Mouse (Mus musculus): Measurements from ENCODE around the gene Pard6a. TPM values are rescaled to one million over a fixed set of nuclear protein-coding genes. Genes with fewer than 3 reads are reported as not detected.
A peak's percentile ranks its signal among the peaks of the same experiment; 100 is the strongest.

The Pard6a gene
- polyA plus RNA-seq, 1 experiment from 2014 or later = 18.2 TPM

GRCm38 (mm10) chr8:105697196-105697780 is 3.7 kb upstream of the Pard6a start:
- Histone ChIP-seq H3K4me1 (replicated peaks; ENCODE audit: control insufficient read depth, insufficient read depth, low read length) (peaks cover 33% of the 10 kb centered on the region), H3K4me3 (ENCODE audit: low read depth, low read length) (no peak overlapping the region), H3K27ac (ENCODE audit: low read depth, low read length) (no peak overlapping the region), H3K4me2 (no peak overlapping the region), H3K9ac (ENCODE audit: low read depth, low read length) (no peak overlapping the region), H3K36me3 (ENCODE audit: control insufficient read depth, insufficient read depth, low read length) (peaks cover 16% of the 10 kb centered on the region), H3K27me3 (replicated peaks; ENCODE audit: control insufficient read depth, insufficient read depth, low read length) (peaks cover 4% of the 10 kb centered on the region; the same call in 1 of the 2 replicates), H3K9me3 (ENCODE audit: control insufficient read depth, low read length) (no peaks in the 10 kb centered on the region)
- ATAC-seq (replicated peaks; ENCODE audit: low FRiP score) = no peak
- no peak for DNase-seq (ENCODE audit: low spot score)
- 89% methylated on average over 17 of the region's 17 CpGs for WGBS

- no peak overlapping the region for H3K4me2 ChIP-seq
- peaks cover 24% of the 10 kb centered on the region for H3K36me3 ChIP-seq (ENCODE audit: control insufficient read depth, insufficient read depth, low read length)
- ATAC-seq (replicated peaks; ENCODE audit: low FRiP score) (no peak), DNase-seq (ENCODE audit: low spot score) (no peak)
- no peak overlapping the region for H3K4me3 ChIP-seq (ENCODE audit: low read depth, low read length)
- 89% methylated on average over 5 of the region's 5 CpGs for WGBS
- no peaks in the 10 kb centered on the region for H3K9me3 ChIP-seq (ENCODE audit: control insufficient read depth, low read length)
- no peak overlapping the region for H3K9ac ChIP-seq (ENCODE audit: low read depth, low read length)
- peaks cover 29% of the 10 kb centered on the region for H3K4me1 ChIP-seq (replicated peaks; ENCODE audit: control insufficient read depth, insufficient read depth, low read length)
- H3K27ac ChIP-seq (ENCODE audit: low read depth, low read length) = no peak overlapping the region
- H3K27me3 ChIP-seq (replicated peaks; ENCODE audit: control insufficient read depth, insufficient read depth, low read length) = peaks cover 4% of the 10 kb centered on the region; the same call in 1 of the 2 replicates
Observed at GRCm38 (mm10) chr8:105698734-105699133, 2.2 kb upstream of the Pard6a start.

GRCm38 (mm10) chr8:105699488-105700215 is 1.3 kb upstream of the Pard6a start:
- Histone ChIP-seq H3K9me3 (ENCODE audit: control insufficient read depth, low read length) (no peaks in the 10 kb centered on the region), H3K9ac (ENCODE audit: low read depth, low read length) (peak overlapping the region; percentile 69; the same call in 1 of the 2 replicates), H3K36me3 (ENCODE audit: control insufficient read depth, insufficient read depth, low read length) (peaks cover 24% of the 10 kb centered on the region), H3K4me1 (replicated peaks; ENCODE audit: control insufficient read depth, insufficient read depth, low read length) (peaks cover 22% of the 10 kb centered on the region), H3K27ac (ENCODE audit: low read depth, low read length) (no peak overlapping the region), H3K4me3 (ENCODE audit: low read depth, low read length) (peak overlapping the region; percentile 77), H3K27me3 (replicated peaks; ENCODE audit: control insufficient read depth, insufficient read depth, low read length) (no peaks in the 10 kb centered on the region; the same call in 1 of the 2 replicates), H3K4me2 (peak overlapping the region; percentile 98)
- no peak for DNase-seq (ENCODE audit: low spot score)
- ATAC-seq (replicated peaks; ENCODE audit: low FRiP score) = no peak
- WGBS = 92% methylated on average over 11 of the region's 11 CpGs

- no peaks in the 10 kb centered on the region for H3K9me3 ChIP-seq (ENCODE audit: control insufficient read depth, low read length)
- H3K36me3 ChIP-seq (ENCODE audit: control insufficient read depth, insufficient read depth, low read length) = peaks cover 24% of the 10 kb centered on the region
- H3K27ac ChIP-seq (ENCODE audit: low read depth, low read length) = peak overlapping the region; percentile 93
- peak overlapping the region; percentile 77 for H3K4me3 ChIP-seq (ENCODE audit: low read depth, low read length)
- under 1% methylated on average over 21 of the region's 21 CpGs for WGBS
- H3K4me1 ChIP-seq (replicated peaks; ENCODE audit: control insufficient read depth, insufficient read depth, low read length) = peaks cover 20% of the 10 kb centered on the region
- no peaks in the 10 kb centered on the region for H3K27me3 ChIP-seq (replicated peaks; ENCODE audit: control insufficient read depth, insufficient read depth, low read length)
- peak overlapping the region; percentile 98 for H3K4me2 ChIP-seq
- ATAC-seq (replicated peaks; ENCODE audit: low FRiP score) (peak; percentile 53), DNase-seq (ENCODE audit: low spot score) (no peak)
- H3K9ac ChIP-seq (ENCODE audit: low read depth, low read length) = peak overlapping the region; percentile 69
Observed at GRCm38 (mm10) chr8:105700566-105700965, 382 bp upstream of the Pard6a start.

- 56% methylated on average over 18 of the region's 18 CpGs for WGBS
- peak overlapping the region; percentile 77 for H3K4me3 ChIP-seq (ENCODE audit: low read depth, low read length)
- peaks cover 22% of the 10 kb centered on the region for H3K4me1 ChIP-seq (replicated peaks; ENCODE audit: control insufficient read depth, insufficient read depth, low read length)
- H3K4me2 ChIP-seq = peak overlapping the region; percentile 98
- H3K36me3 ChIP-seq (ENCODE audit: control insufficient read depth, insufficient read depth, low read length) = peaks cover 21% of the 10 kb centered on the region
- H3K9me3 ChIP-seq (ENCODE audit: control insufficient read depth, low read length) = no peaks in the 10 kb centered on the region
- H3K9ac ChIP-seq (ENCODE audit: low read depth, low read length) = peak overlapping the region; percentile 60
- peak overlapping the region; percentile 13; the same call in 1 of the 2 replicates for H3K27ac ChIP-seq (ENCODE audit: low read depth, low read length)
- no peak for DNase-seq (ENCODE audit: low spot score)
- ATAC-seq (replicated peaks; ENCODE audit: low FRiP score) = no peak
- no peaks in the 10 kb centered on the region for H3K27me3 ChIP-seq (replicated peaks; ENCODE audit: control insufficient read depth, insufficient read depth, low read length)
Observed at GRCm38 (mm10) chr8:105702001-105702401, 1.1 kb downstream of the Pard6a start.

- peaks cover 17% of the 10 kb centered on the region for H3K36me3 ChIP-seq (ENCODE audit: control insufficient read depth, insufficient read depth, low read length)
- ATAC-seq (replicated peaks; ENCODE audit: low FRiP score) = no peak
- no peaks in the 10 kb centered on the region for H3K9me3 ChIP-seq (ENCODE audit: control insufficient read depth, low read length)
- no peak overlapping the region for H3K4me3 ChIP-seq (ENCODE audit: low read depth, low read length)
- DNase-seq (ENCODE audit: low spot score) = no peak
- H3K27ac ChIP-seq (ENCODE audit: low read depth, low read length) = no peak overlapping the region
- H3K9ac ChIP-seq (ENCODE audit: low read depth, low read length) = no peak overlapping the region
- H3K4me1 ChIP-seq (replicated peaks; ENCODE audit: control insufficient read depth, insufficient read depth, low read length) = peaks cover 24% of the 10 kb centered on the region
- WGBS = 90% methylated on average over 24 of the region's 24 CpGs
- no peak overlapping the region; the same call in 1 of the 2 replicates for H3K4me2 ChIP-seq
- no peaks in the 10 kb centered on the region for H3K27me3 ChIP-seq (replicated peaks; ENCODE audit: control insufficient read depth, insufficient read depth, low read length)
Observed at GRCm38 (mm10) chr8:105702731-105703415, 1.9 kb downstream of the Pard6a start.

- H3K4me2 ChIP-seq = no peak overlapping the region
- no peak overlapping the region for H3K27ac ChIP-seq (ENCODE audit: low read depth, low read length)
- no peaks in the 10 kb centered on the region for H3K9me3 ChIP-seq (ENCODE audit: control insufficient read depth, low read length)
- WGBS = 92% methylated on average over 34 of the region's 34 CpGs
- H3K4me1 ChIP-seq (replicated peaks; ENCODE audit: control insufficient read depth, insufficient read depth, low read length) = peaks cover 28% of the 10 kb centered on the region
- no peak overlapping the region for H3K9ac ChIP-seq (ENCODE audit: low read depth, low read length)
- H3K36me3 ChIP-seq (ENCODE audit: control insufficient read depth, insufficient read depth, low read length) = peaks cover 8% of the 10 kb centered on the region
- DNase-seq (ENCODE audit: low spot score) (no peak), ATAC-seq (replicated peaks; ENCODE audit: low FRiP score) (no peak)
- H3K4me3 ChIP-seq (ENCODE audit: low read depth, low read length) = no peak overlapping the region
- H3K27me3 ChIP-seq (replicated peaks; ENCODE audit: control insufficient read depth, insufficient read depth, low read length) = no peaks in the 10 kb centered on the region
Observed at GRCm38 (mm10) chr8:105704146-105704812, 3.3 kb downstream of the Pard6a start.

- Histone ChIP-seq H3K4me2 (no peak overlapping the region), H3K36me3 (ENCODE audit: control insufficient read depth, insufficient read depth, low read length) (peaks cover 8% of the 10 kb centered on the region), H3K4me1 (replicated peaks; ENCODE audit: control insufficient read depth, insufficient read depth, low read length) (peaks cover 25% of the 10 kb centered on the region), H3K9ac (ENCODE audit: low read depth, low read length) (no peak overlapping the region), H3K4me3 (ENCODE audit: low read depth, low read length) (no peak overlapping the region), H3K9me3 (ENCODE audit: control insufficient read depth, low read length) (no peaks in the 10 kb centered on the region), H3K27ac (ENCODE audit: low read depth, low read length) (no peak overlapping the region), H3K27me3 (replicated peaks; ENCODE audit: control insufficient read depth, insufficient read depth, low read length) (no peaks in the 10 kb centered on the region)
- WGBS = 91% methylated on average over 6 of the region's 6 CpGs
- ATAC-seq (replicated peaks; ENCODE audit: low FRiP score) = no peak
- DNase-seq (ENCODE audit: low spot score) = no peak
Observed at GRCm38 (mm10) chr8:105704955-105705354, 4.0 kb downstream of the Pard6a start.
